Mouse (Mus musculus) bone marrow macrophage, adult 2 months (primary cell): ENCODE data around the gene Mylpf.

Source experiments
- CTCF ChIP-seq: IDR thresholded peaks from 2 replicates; pipeline ENCODE4 v1.5.1; 2012; ENCODE audit warnings: low read depth, mild to moderate bottlenecking, low read length, moderate library complexity
- POLR2A ChIP-seq: IDR thresholded peaks from 2 replicates; pipeline ENCODE4 v1.6.1; 2012; ENCODE audit warnings: mild to moderate bottlenecking, low read depth, low read length, borderline replicate concordance

DNA sequence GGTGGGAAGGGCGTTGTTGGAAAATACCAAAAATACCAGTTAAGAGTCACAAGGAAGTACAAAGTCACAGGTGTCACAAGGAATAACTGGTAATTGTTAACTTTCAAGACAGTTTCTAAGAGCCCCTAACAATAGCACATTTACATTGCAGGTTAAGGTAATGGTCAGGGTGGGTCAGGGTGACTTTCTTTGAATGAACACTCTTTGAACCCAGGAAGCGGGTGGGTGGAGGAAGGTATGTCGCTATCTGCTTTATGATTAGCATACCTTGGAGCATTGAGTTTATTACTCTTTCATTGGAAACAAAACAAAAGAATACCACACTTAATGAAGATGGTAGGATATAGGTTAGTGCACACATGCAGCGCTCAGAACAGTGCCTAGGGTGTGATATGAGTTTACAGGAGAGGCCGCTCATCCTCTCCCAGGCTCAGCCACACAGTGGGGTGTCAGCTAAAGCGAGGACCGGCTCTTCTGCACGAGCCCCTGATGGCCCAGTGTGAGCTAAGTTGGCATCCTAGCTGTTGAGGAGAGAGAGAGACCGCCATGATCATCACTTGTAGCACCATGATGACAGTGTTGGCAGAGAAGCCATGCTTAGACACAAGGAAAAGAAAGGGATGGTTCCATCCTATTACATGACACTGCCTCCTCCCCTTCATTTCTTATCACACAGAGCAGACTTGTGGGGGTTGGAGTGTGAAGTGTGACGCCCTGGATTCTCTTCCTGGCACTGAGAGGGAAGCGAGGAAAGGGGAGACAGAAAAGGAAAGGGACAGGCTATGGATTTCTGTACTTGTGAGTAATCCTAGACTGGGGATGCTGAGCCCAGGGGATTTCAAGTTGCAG, 16.7 kb downstream of the Mylpf start:
- no peak for TF ChIP-seq POLR2A
- TF ChIP-seq CTCF = no peak
